Mouse (Mus musculus) bone marrow macrophage, adult 2 months (primary cell): ENCODE measurements around the gene Stmn3. TPM values are rescaled to one million over a fixed set of nuclear protein-coding genes. Genes with fewer than 3 reads are reported as not detected.

Experiments used
- H3K27ac ChIP-seq: 2 replicates; pipeline ENCODE4 v1.5.1; 2012; ENCODE audit warnings: low read depth, low read length; ENCODE audit not compliant: insufficient read depth
- H3K4me1 ChIP-seq: 2 replicates; pipeline ENCODE4 v1.6.1; 2012; ENCODE audit warnings: low read length; ENCODE audit not compliant: control insufficient read depth, insufficient read depth
- H3K4me3 ChIP-seq: 2 replicates; pipeline ENCODE4 v1.5.1; 2012; ENCODE audit warnings: mild to moderate bottlenecking, low read length, moderate library complexity; ENCODE audit not compliant: insufficient read depth
- CTCF ChIP-seq: IDR thresholded peaks from 2 replicates; pipeline ENCODE4 v1.5.1; 2012; ENCODE audit warnings: low read depth, mild to moderate bottlenecking, low read length, moderate library complexity
- POLR2A ChIP-seq: IDR thresholded peaks from 2 replicates; pipeline ENCODE4 v1.6.1; 2012; ENCODE audit warnings: mild to moderate bottlenecking, low read depth, low read length, borderline replicate concordance
- polyA plus RNA-seq: library from polyadenylated mRNA; stranded (reverse); fragments of >200 nt; gene quantifications from 2 replicates; pipeline ENCODE4 v1.2.4, GENCODE M21; 2012; ENCODE audit not compliant: missing spikeins, insufficient read depth, insufficient read length

Stmn3 gene
- polyA plus RNA-seq = not detected in 2 replicates

- TF ChIP-seq POLR2A = no peak
- TF ChIP-seq CTCF = no peak
- Histone ChIP-seq H3K27ac (no peak within 1 kb of the TSS), H3K4me3 (no peak within 1 kb of the TSS), H3K4me1 (0 out of 2 replicates have a peak, but pooled peaks cover 1% of the 10 kb centered on the region)
Observed at GRCm38 (mm10) chr2:181314080-181314810, at the start of gene Stmn3. Stmn3 (minus strand) TSS chr2:181314500.

GRCm38 (mm10) chr2:181363946-181364345 lies 49.6 kb upstream of the Stmn3 start:
- TF ChIP-seq CTCF (no peak), POLR2A (no peak)
- H3K4me3 ChIP-seq = peak overlapping the region; percentile 95
- peaks cover 14% of the 10 kb centered on the region for H3K4me1 ChIP-seq
- no peak overlapping the region for H3K27ac ChIP-seq

- Histone ChIP-seq H3K4me1 (no peaks in the 10 kb centered on the region), H3K27ac (no peak overlapping the region), H3K4me3 (no peak overlapping the region)
- no peak for TF ChIP-seq POLR2A
- TF ChIP-seq CTCF = no peak
Observed at GRCm38 (mm10) chr2:181356780-181357179, 42.5 kb upstream of the Stmn3 start.

- Histone ChIP-seq H3K4me1 (no peaks in the 10 kb centered on the region), H3K4me3 (no peak overlapping the region), H3K27ac (no peak overlapping the region)
- TF ChIP-seq CTCF (no peak), POLR2A (no peak)
Observed at GRCm38 (mm10) chr2:181342766-181343165, 28.5 kb upstream of the Stmn3 start.

GRCm38 (mm10) chr2:181340426-181340825 lies 26.1 kb upstream of the Stmn3 start:
- TF ChIP-seq POLR2A = no peak
- TF ChIP-seq CTCF = no peak
- Histone ChIP-seq H3K27ac (no peak overlapping the region), H3K4me3 (no peak overlapping the region), H3K4me1 (no peaks in the 10 kb centered on the region)

GRCm38 (mm10) chr2:181334023-181334422 lies 19.7 kb upstream of the Stmn3 start:
- TF ChIP-seq CTCF = no peak
- no peak for TF ChIP-seq POLR2A
- Histone ChIP-seq H3K27ac (no peak overlapping the region), H3K4me1 (no peaks in the 10 kb centered on the region)

GRCm38 (mm10) chr2:181332542-181332941 lies 18.2 kb upstream of the Stmn3 start:
- Histone ChIP-seq H3K4me3 (no peak overlapping the region), H3K27ac (no peak overlapping the region), H3K4me1 (no peaks in the 10 kb centered on the region)
- no peak for TF ChIP-seq POLR2A
- no peak for TF ChIP-seq CTCF

More at GRCm38 (mm10) chr2:181334023-181334422, 19.7 kb upstream of the Stmn3 start:
- no peak overlapping the region for H3K4me3 ChIP-seq

- no peak overlapping the region for H3K4me3 ChIP-seq
- TF ChIP-seq POLR2A = no peak
- no peak for TF ChIP-seq CTCF
Observed at GRCm38 (mm10) chr2:181326098-181326497, 11.8 kb upstream of the Stmn3 start.

GRCm38 (mm10) chr2:181322136-181322535 lies 7.8 kb upstream of the Stmn3 start:
- Histone ChIP-seq H3K27ac (no peak overlapping the region), H3K4me3 (no peak overlapping the region), H3K4me1 (peaks cover 8% of the 10 kb centered on the region; the same call in 1 of the 2 replicates)
- TF ChIP-seq POLR2A (no peak), CTCF (no peak)

More at GRCm38 (mm10) chr2:181326098-181326497, 11.8 kb upstream of the Stmn3 start:
- Histone ChIP-seq H3K27ac (no peak overlapping the region), H3K4me1 (peaks cover 6% of the 10 kb centered on the region; the same call in 1 of the 2 replicates)

GRCm38 (mm10) chr2:181320103-181320499 lies 5.8 kb upstream of the Stmn3 start:
- H3K4me1 ChIP-seq = 0 out of 2 replicates have a peak, but pooled peaks cover 2% of the 10 kb centered on the region
- H3K27ac ChIP-seq = no peak overlapping the region
- peak overlapping the region; percentile 83 for H3K4me3 ChIP-seq
- no peak for TF ChIP-seq CTCF
- no peak for TF ChIP-seq POLR2A
